Mouse (Mus musculus) ES-Bruce4 (cell line): Measurements from ENCODE around the gene Malsu1.

Experiments used
- CTCF ChIP-seq: IDR thresholded peaks from one replicate; pipeline ENCODE4 v1.8.1; 2011; ENCODE audit warnings: low read depth, low read length
- EP300 ChIP-seq: IDR thresholded peaks from 2 replicates; pipeline ENCODE4 v1.6.1; 2011; ENCODE audit warnings: low read depth, low read length; ENCODE audit not compliant: insufficient read depth
- POLR2A ChIP-seq: IDR thresholded peaks from one replicate; pipeline ENCODE4 v1.8.1; 2011; ENCODE audit warnings: low read length; ENCODE audit not compliant: insufficient read depth

DNA sequence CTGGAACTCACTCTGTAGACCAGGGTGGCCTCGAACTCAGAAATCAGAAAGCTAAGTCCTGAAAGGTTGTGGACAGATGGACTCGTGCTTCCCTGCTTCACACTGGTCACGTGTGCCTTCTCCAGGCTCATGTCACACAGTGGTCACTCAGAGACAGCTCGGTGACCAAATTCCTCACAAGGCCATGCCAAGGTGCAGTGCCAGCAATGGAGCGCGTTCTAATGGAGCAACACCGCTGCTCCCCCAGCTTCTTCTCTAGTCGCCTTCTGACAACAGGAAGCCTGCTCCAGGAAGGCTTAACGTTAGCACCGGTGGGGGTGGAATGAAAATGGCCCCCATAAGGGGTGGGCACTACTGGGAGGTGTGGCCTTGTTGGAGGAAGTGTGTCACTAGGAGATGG, 21.4 kb downstream of the Malsu1 start:
- TF ChIP-seq CTCF (no peak), POLR2A (no peak), EP300 (no peak)
